Mouse (Mus musculus) lung, embryonic 14.5 days (tissue): ENCODE measurements around the gene Kif14. TPM values are rescaled to one million over a fixed set of nuclear protein-coding genes. Genes with fewer than 3 reads are reported as not detected.

Experiments
- ATAC-seq: fragments of 200-750 bp; cut with Nextera tagmentation; 2 replicates; pipeline ENCODE4 v1.8.0; 2017; ENCODE audit warnings: mild to moderate bottlenecking, moderate TSS enrichment, moderate library complexity; ENCODE audit not compliant: insufficient read depth
- DNase-seq: peaks from one replicate; pipeline ENCODE4 v3.0.0-alpha.2; 2015
- H3K27ac ChIP-seq: fragments of 300-500 bp; sonication (generic); 2 replicates; pipeline ENCODE4 v1.5.1; 2014; ENCODE audit warnings: low read depth, mild to moderate bottlenecking, moderate library complexity
- H3K27me3 ChIP-seq: fragments of 300-500 bp; sonication (generic); 2 replicates; pipeline ENCODE4 v1.6.1; 2014; ENCODE audit warnings: low read length, control low read depth; ENCODE audit not compliant: insufficient read depth
- H3K36me3 ChIP-seq: fragments of 300-500 bp; sonication (generic); 2 replicates; pipeline ENCODE4 v1.6.1; 2014; ENCODE audit warnings: control low read depth; ENCODE audit not compliant: insufficient read depth
- H3K4me1 ChIP-seq: fragments of 300-500 bp; sonication (generic); 2 replicates; pipeline ENCODE4 v1.6.1; 2014; ENCODE audit warnings: antibody characterized with exemption, control low read depth; ENCODE audit not compliant: insufficient read depth
- H3K4me2 ChIP-seq: fragments of 300-500 bp; sonication (generic); 2 replicates; pipeline ENCODE4 v1.6.1; 2014; ENCODE audit warnings: mild to moderate bottlenecking
- H3K4me3 ChIP-seq: fragments of 300-500 bp; sonication (generic); 2 replicates; pipeline ENCODE4 v1.5.1; 2014; ENCODE audit warnings: low read depth, low read length
- H3K9ac ChIP-seq: fragments of 300-500 bp; sonication (generic); 2 replicates; pipeline ENCODE4 v1.6.1; 2014
- H3K9me3 ChIP-seq: fragments of 300-500 bp; sonication (generic); 2 replicates; pipeline ENCODE4 v1.6.1; 2016; ENCODE audit warnings: low read depth, low read length, control low read depth
- CTCF ChIP-seq: IDR thresholded peaks from 2 replicates; pipeline ENCODE4 v1.5.1; 2016; ENCODE audit warnings: antibody characterized with exemption, low read depth
- WGBS: fragments of 180-500 bp; shearing (Covaris S2); extraction: QIAGEN DNeasy Blood & Tissue Kit; methylation state at CpG from one replicate; pipeline ENCODE4 v1.1.7; 2014; 5-methylcytosine and 5-hydroxymethylcytosine counted together
- polyA plus RNA-seq: library from polyadenylated mRNA; unstranded; fragments of >200 nt; fragmentation: Nextera tagmentation; extraction: Ambion mirVana; gene quantifications from 2 replicates; pipeline ENCODE4 v1.2.1, GENCODE M21; 2014

Gene Kif14
- polyA plus RNA-seq = 8.9 and 11.3 TPM in 2 replicates

DNA sequence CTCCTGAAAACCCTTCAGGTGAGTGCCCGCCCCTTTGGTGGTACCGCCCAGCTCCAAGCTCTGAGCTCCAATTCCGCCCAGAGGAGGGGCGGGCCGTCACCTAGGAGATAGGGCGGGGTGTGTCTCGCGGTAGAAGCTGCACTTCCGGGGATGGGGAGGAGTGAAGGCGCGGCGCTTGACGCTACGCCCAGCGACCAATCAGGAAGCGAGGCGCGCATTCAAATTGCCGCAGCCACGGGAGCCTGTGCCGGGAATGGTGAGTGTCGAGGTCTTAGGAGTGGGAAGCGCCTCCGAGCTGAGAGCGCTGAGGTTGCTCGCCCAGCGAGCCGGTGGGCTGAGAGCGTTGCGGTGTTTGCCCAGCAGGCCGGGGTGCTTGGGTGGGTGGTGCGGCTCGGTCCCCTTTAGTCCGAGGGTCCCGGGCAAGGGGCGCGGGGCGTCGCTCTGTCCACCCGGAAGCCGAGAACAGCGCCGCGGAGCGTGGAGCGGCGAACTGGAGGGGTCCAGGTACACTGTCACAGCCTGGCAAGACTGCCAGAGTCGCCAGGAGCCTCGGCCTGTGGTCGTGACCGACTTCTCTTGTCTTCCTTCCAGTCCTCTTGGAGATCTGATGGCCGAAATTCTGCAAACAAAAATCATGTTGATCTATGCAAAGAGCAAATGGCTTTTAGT lies at the start of gene Kif14:
Gene Kif14 (plus strand): TSS at position 201 of the 669 bp plus-strand sequence.
- peak; percentile 99 for ATAC-seq
- H3K4me2 ChIP-seq = peak within 1 kb of the TSS; percentile 90
- H3K27ac ChIP-seq = no peak within 1 kb of the TSS
- peaks cover 7% of the 10 kb centered on the region for H3K4me1 ChIP-seq
- H3K4me3 ChIP-seq = peak within 1 kb of the TSS; percentile 79
- peak; percentile 27; the same call in 1 of the 2 replicates for TF ChIP-seq CTCF
- H3K27me3 ChIP-seq = no peaks in the 10 kb centered on the region
- under 1% methylated on average over 52 of the region's 52 CpGs for WGBS
- H3K9ac ChIP-seq = peak within 1 kb of the TSS; percentile 69
- peak; percentile 99 for DNase-seq
- H3K9me3 ChIP-seq = no peaks in the 10 kb centered on the region
- H3K36me3 ChIP-seq = peaks cover 23% of the 10 kb centered on the region

DNA sequence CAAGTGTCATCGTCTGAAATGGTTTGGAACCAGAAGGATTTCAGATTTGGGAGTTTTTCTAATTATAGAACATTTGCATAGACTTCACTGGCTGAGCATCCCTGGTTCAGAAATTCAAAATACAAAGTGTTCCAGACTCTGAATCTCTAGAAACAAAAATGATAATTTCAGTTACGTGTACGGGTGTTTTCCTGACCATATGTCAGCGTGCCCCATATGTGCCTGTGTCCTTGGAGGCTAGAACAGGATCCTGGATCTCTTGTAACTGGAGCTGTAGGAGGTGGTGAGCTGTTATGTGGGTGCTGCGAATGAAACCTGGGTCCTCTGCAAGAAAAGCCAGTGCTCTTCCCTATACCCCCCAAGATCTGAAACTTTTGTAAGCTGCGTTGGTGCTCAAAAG lies 47.8 kb upstream of the Kif14 start:
- no peak overlapping the region for H3K27ac ChIP-seq
- H3K9me3 ChIP-seq = no peaks in the 10 kb centered on the region
- H3K4me2 ChIP-seq = no peak overlapping the region
- H3K27me3 ChIP-seq = no peaks in the 10 kb centered on the region
- TF ChIP-seq CTCF = no peak
- 87% methylated on average over 6 of the region's 6 CpGs for WGBS
- H3K4me1 ChIP-seq = no peaks in the 10 kb centered on the region; the same call in 1 of the 2 replicates
- H3K9ac ChIP-seq = no peak overlapping the region; the same call in 1 of the 2 replicates
- DNase-seq (no peak), ATAC-seq (no peak)
- H3K36me3 ChIP-seq = 0 out of 2 replicates have a peak, but pooled peaks cover 2% of the 10 kb centered on the region
- H3K4me3 ChIP-seq = no peak overlapping the region

DNA sequence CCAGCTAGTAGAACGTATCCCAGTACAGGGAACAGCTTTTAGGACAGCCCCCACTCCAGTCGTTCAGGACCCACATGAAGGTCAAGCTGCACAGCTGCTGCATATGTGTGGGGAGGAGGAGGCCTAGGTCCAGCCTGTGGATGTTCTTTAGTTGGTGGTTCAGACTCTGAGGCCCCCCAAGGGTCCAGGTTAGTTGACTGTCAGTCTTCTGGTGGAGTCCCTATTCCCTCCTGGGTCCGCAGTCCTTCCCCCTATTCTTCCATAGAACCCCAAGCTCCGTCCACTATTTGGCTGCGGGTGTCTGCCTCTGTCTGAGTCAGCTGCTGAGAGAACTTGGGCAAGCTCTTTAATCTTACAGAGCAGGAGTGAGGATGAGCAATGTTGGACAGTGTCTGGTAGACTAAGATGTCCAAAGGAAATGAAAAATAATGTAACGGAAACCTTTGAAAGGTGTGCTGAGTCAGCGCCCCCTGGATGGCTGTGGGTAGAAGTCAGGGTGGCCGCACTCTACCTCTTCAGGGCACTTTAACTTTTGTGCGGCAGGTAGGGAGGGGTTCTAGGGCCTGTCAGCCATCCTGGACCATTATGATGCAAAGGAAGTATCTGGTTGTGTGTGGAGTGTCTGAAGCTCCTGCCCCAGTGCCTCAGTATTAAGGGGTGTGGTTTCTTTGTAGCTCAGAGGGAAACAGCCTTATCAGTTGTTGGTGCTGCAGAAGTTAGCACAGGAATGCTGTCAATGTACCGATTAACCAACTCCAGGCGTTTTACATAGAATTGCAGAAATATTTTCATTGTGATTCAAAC lies 38.8 kb upstream of the Kif14 start:
- DNase-seq (no peak), ATAC-seq (no peak)
- Histone ChIP-seq H3K9ac (no peak overlapping the region), H3K4me3 (no peak overlapping the region), H3K4me2 (no peak overlapping the region), H3K27me3 (no peaks in the 10 kb centered on the region), H3K4me1 (no peaks in the 10 kb centered on the region), H3K9me3 (no peaks in the 10 kb centered on the region), H3K36me3 (peaks cover 11% of the 10 kb centered on the region; the same call in 1 of the 2 replicates), H3K27ac (no peak overlapping the region)
- no peak for TF ChIP-seq CTCF
- 67% methylated on average over 11 of the region's 11 CpGs for WGBS

GRCm38 (mm10) chr1:136428981-136429380 lies 37.2 kb upstream of the Kif14 start:
- DNase-seq (no peak), ATAC-seq (no peak)
- Histone ChIP-seq H3K27ac (no peak overlapping the region), H3K4me3 (no peak overlapping the region), H3K4me1 (no peaks in the 10 kb centered on the region), H3K27me3 (no peaks in the 10 kb centered on the region), H3K4me2 (no peak overlapping the region), H3K9ac (no peak overlapping the region), H3K36me3 (peaks cover 11% of the 10 kb centered on the region; the same call in 1 of the 2 replicates), H3K9me3 (no peaks in the 10 kb centered on the region)
- TF ChIP-seq CTCF = no peak
- WGBS = 84% methylated on average over 4 of the region's 4 CpGs

GRCm38 (mm10) chr1:136430126-136430818 lies 35.9 kb upstream of the Kif14 start:
- no peaks in the 10 kb centered on the region for H3K9me3 ChIP-seq
- no peak overlapping the region for H3K9ac ChIP-seq
- H3K4me1 ChIP-seq = no peaks in the 10 kb centered on the region
- H3K27me3 ChIP-seq = no peaks in the 10 kb centered on the region
- H3K27ac ChIP-seq = no peak overlapping the region
- peaks cover 11% of the 10 kb centered on the region; the same call in 1 of the 2 replicates for H3K36me3 ChIP-seq
- H3K4me3 ChIP-seq = no peak overlapping the region
- H3K4me2 ChIP-seq = no peak overlapping the region
- WGBS = 48% methylated on average over 7 of the region's 7 CpGs
- ATAC-seq (no peak), DNase-seq (no peak)
- no peak for TF ChIP-seq CTCF

- 73% methylated on average over 7 of the region's 7 CpGs for WGBS
- no peak overlapping the region for H3K27ac ChIP-seq
- H3K27me3 ChIP-seq = no peaks in the 10 kb centered on the region
- no peak overlapping the region for H3K4me2 ChIP-seq
- TF ChIP-seq CTCF = no peak
- peaks cover 4% of the 10 kb centered on the region; the same call in 1 of the 2 replicates for H3K36me3 ChIP-seq
- H3K4me1 ChIP-seq = no peaks in the 10 kb centered on the region
- H3K9me3 ChIP-seq = no peaks in the 10 kb centered on the region
- H3K9ac ChIP-seq = no peak overlapping the region
- no peak for ATAC-seq
- no peak for DNase-seq
- H3K4me3 ChIP-seq = no peak overlapping the region
Measured at GRCm38 (mm10) chr1:136440741-136441140, 25.4 kb upstream of the Kif14 start.
